Mouse (Mus musculus): ENCODE measurements around the gene Ldlrad2.
A peak's percentile ranks its signal among the peaks of the same experiment; 100 is the strongest.

The Ldlrad2 gene

DNA sequence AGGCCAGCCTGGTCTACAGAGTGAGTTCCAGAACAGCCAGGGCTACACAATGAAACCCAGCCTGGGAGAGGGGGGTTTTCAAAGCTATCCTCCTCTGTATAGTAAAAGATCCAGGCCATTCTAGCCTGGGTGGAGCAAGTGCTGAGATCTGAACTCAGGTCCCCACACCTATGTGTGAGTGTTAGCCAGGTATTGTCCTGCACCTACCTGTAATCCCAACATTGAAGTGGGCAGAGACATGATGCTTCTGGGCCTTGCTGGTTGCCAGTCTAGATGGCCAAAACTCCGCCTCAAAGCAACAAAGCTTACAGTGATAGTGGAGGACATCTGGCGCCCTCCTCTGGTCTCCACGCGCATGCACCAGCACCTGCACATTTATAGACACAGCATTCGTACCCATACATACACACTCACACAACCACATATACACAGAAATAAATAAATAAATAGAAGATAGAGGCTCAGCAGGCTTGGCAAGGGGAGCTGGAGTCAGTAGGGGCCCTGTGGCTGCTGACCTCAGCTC is 28.3 kb downstream of the Ldlrad2 start:
- DNase-seq (ENCODE audit: low spot score): peak; percentile 23

DNA sequence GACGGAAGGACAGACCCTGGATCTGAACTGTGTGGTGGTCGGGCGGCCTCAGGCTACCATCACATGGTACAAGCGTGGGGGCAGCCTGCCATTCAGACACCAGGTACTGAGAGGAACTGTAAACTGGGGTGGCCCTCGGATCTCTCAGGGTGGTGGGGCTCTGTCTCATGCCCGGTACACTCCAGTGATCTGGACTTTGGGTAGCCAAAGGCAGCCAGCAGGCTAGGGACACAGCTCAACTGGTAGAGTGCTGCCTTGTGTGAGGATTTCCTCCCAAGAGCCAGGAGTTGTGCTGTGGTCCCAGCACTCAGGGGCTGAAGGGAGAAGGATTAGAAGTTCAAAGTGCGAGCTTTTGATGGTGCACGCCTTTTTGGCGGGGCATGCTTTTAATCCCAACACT is 28.8 kb downstream of the Ldlrad2 start:
- no peak for DNase-seq (ENCODE audit: low spot score)

DNA sequence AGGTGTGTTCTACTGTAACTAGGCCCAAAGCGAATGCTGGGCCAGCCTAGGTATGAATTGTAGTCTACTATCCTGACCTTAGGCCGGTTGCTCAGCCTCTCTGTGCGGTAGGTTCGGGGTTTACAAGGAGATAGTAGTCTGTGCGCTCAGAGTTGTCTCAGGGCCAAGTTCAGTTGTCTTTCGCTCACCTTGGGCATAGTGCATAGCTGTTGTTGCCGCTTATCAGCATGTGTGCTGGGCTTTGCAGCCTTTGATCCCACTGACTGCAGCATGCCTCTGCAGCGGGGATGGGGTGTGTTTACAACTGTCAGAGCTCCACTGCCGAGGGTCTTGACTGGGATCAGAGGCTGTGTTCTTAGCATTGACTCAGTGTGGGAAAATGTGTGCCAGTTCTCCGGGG is 31.4 kb downstream of the Ldlrad2 start:
- no peak for DNase-seq (ENCODE audit: low spot score)

DNA sequence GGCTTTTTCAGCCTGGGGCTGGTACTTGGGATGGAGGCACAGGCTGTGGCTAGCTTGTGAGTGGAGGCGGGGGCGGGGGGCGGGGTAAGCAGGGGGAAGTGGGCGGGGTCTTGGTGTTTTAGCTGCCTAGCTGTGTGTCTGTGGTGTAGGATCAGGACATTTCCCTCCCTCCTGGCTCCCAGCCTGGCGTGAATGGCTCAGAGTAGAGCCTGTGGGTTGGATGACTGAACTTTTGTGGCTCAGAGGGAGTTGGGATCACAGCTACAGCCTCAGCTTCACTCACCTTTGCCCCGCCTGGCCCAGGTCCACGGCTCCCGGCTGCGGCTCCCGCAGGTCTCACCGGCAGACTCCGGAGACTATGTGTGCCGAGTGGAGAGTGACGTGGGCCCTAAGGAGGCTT is 34.0 kb downstream of the Ldlrad2 start:
- DNase-seq (ENCODE audit: low spot score): no peak

DNA sequence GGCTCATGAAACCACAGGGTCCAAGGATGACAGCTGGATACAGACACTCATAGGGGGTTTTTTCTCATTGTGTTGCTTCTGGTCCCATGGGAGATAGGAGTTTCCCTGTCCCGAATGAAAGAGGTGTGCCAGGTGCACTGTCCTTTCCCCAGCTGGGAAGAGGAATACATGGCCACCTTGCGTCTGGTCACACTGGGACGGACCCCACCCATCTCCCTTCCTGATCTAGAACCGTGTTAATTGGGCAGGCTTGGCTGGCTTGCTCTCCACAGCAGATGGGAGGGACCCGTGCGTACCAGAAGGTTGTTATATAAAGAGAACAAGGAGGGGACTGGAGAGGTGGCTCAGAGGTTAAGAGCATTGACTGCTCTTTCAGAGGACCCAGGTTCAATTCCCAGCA is 46.5 kb downstream of the Ldlrad2 start:
- no peak for DNase-seq (ENCODE audit: low spot score)

DNA sequence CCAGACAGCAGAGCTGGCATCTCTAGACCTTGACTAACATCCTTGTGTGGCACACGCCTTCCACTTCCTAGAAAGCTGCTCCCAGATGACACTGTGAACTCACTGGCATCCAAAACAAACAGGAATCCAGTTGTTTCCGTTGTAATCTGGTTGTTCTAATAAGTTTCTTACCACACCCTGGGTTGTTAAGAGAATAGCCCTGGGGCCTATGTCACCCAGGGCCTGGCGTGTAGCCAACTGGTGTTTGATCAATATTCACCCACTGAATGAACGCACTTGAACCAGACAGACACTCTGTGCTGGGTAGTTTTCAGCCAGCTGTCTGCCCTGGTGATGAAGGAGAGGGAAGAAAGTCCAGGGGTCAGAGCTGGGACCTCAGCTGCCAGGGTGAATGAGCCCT is 47.0 kb downstream of the Ldlrad2 start:
- DNase-seq (ENCODE audit: low spot score): no peak

DNA sequence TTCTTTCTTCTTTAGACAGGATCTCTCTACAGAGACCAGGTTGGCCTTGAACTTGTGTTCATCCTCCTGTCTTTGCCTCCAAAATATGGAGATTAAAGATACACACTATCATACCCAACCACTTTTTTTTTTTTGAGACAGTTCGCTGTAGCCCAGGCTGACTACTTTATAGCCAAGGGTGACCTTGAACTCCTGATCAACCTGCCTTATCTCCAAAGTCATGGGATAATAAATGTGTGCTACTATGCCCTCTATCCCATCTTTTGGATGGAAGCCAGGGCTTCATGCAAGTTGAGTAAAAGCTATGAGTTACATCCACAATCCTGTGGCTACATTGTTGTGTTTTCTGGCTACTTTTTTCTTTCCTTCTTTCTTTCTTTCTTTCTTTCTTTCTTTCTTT is 48.9 kb downstream of the Ldlrad2 start:
- no peak for DNase-seq (ENCODE audit: low spot score)

Data from lung, postnatal 25 days (tissue).